Mouse (Mus musculus) small intestine, adult 2 months (tissue): ENCODE results near the gene Syne1. TPM values are rescaled to one million over a fixed set of nuclear protein-coding genes. Genes with fewer than 3 reads are reported as not detected.

Experiments used
- H3K27ac ChIP-seq: fragments of 200-500 bp; 2 replicates; pipeline ENCODE4 v1.5.1; 2012; ENCODE audit warnings: low read depth, low read length, control low read depth, inconsistent platforms; ENCODE audit not compliant: insufficient read depth
- H3K27me3 ChIP-seq: fragments of 200-500 bp; 2 replicates; pipeline ENCODE4 v1.6.1; 2012; ENCODE audit warnings: mild to moderate bottlenecking, moderate library complexity, low read length, inconsistent platforms; ENCODE audit not compliant: control insufficient read depth, insufficient read depth
- H3K36me3 ChIP-seq: fragments of 200-500 bp; 2 replicates; pipeline ENCODE4 v1.6.1; 2012; ENCODE audit warnings: mild to moderate bottlenecking, low read length, control low read depth, inconsistent platforms; ENCODE audit not compliant: control insufficient read depth, insufficient read depth
- H3K4me1 ChIP-seq: fragments of 200-500 bp; 2 replicates; pipeline ENCODE4 v1.6.1; 2012; ENCODE audit warnings: low read length, inconsistent platforms, mixed read lengths; ENCODE audit not compliant: control insufficient read depth, insufficient read depth, insufficient read length
- H3K4me3 ChIP-seq: fragments of 200-500 bp; 2 replicates; pipeline ENCODE4 v1.5.1; 2012; ENCODE audit warnings: low read depth, mild to moderate bottlenecking, control low read depth, inconsistent platforms, low read length, moderate library complexity
- CTCF ChIP-seq: fragments of 200-500 bp; IDR thresholded peaks from 2 replicates; pipeline ENCODE4 v1.5.1; 2012; ENCODE audit warnings: low read depth, mild to moderate bottlenecking, control low read depth, inconsistent platforms, low read length, moderate library complexity, mixed read lengths; ENCODE audit not compliant: insufficient replicate concordance, insufficient read length; ENCODE audit errors: extremely low read depth
- POLR2A ChIP-seq: fragments of 200-500 bp; IDR thresholded peaks from 2 replicates; pipeline ENCODE4 v1.6.1; 2012; ENCODE audit warnings: low read depth, mild to moderate bottlenecking, control low read depth, inconsistent platforms, low read length, moderate library complexity
- WGBS: fragments of 180-500 bp; shearing (Covaris S2); methylation state at CpG from one replicate; pipeline ENCODE4 v1.1.7; 2018; 5-methylcytosine and 5-hydroxymethylcytosine counted together
- polyA plus RNA-seq: library from polyadenylated mRNA; depleted of rRNA; stranded (reverse); fragments of >200 nt; gene quantifications from 2 replicates; pipeline ENCODE4 v1.2.3, GENCODE M21; 2012

Syne1 gene
- polyA plus RNA-seq, 1 experiment = 10.0 TPM

DNA sequence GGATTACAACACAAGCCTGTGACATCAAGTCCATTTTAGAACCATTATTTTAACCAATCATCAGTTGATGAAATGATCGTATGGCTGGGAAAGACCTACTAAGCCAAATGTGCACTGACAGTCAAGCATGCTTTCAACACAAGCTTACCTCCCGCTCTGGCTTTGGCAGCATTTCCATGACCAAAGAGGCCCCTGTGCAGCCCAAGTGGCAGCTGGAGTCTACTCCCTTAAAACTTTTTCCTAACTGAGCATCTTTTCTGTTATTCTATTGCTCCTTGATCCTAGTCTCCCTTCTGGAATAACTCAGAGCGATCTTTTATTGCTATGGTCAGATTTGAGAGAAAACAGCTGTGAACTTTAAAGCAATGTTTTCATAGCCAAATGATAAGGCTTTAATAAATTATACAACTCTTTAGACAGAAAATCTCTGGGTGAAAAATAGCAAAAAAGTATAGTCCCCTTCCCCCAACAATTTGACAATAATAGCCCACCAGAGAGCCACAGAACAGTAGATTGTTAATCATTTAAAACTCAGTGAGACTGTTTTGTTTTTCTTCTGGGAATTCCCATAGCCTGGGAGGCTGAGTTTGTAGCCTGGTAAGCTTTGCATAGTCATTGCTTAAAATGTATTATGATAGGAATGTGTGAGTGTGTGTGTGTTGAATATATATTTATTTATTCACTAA lies 411.9 kb downstream of the Syne1 start:
- Histone ChIP-seq H3K36me3 (peaks cover 5% of the 10 kb centered on the region), H3K27me3 (no peaks in the 10 kb centered on the region), H3K27ac (no peak overlapping the region), H3K4me3 (no peak overlapping the region), H3K4me1 (no peaks in the 10 kb centered on the region)
- WGBS = 84% methylated on average over 3 of the region's 3 CpGs
- TF ChIP-seq CTCF = no peak
- TF ChIP-seq POLR2A = no peak

DNA sequence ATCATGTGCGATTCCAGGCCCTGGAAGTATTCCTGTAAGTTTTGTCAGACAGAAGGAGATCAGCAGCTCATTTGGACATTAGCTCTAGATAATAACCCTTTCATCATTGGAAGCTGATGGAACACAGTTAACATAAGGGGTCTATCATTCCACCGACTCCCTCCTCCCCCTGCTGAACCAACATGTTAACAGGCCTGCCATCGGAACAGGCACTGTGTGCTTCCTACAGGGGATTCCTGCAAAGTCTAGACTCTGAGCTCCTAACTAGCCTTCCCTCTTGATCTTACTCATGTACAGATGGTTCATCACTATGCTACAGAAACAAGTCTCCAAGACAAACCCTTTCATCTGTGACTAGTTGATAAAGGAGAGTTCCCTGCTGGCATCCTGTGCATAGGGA lies 419.2 kb downstream of the Syne1 start:
- Histone ChIP-seq H3K36me3 (0 out of 2 replicates have a peak, but pooled peaks cover 2% of the 10 kb centered on the region), H3K4me3 (no peak overlapping the region), H3K27ac (no peak overlapping the region), H3K4me1 (no peaks in the 10 kb centered on the region), H3K27me3 (no peaks in the 10 kb centered on the region)
- no peak for TF ChIP-seq CTCF
- TF ChIP-seq POLR2A = no peak
- 92% methylated on average over 3 of the region's 3 CpGs for WGBS

DNA sequence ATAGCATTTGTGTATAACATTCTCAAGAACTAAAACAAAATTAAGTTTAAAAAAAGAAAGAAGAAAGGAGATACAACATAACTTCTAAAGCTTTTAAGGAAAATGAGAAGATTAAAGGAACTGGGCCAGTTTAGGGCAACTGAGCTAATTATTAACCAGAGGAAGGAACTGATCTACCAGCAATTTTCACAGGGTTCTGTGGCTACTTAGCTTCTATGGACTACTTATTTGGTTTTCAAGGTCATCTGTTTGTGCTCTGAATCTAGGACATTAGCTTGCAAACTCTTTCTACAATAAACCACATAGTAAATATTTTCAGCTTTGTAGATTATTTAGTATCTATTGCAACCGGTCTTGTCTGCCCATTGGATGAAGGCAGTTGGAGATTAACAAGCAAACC lies 420.8 kb downstream of the Syne1 start:
- Histone ChIP-seq H3K4me3 (no peak overlapping the region), H3K27me3 (no peaks in the 10 kb centered on the region), H3K4me1 (no peaks in the 10 kb centered on the region), H3K27ac (no peak overlapping the region), H3K36me3 (peaks cover 2% of the 10 kb centered on the region)
- 15% methylated on average over 1 of the region's 1 CpGs for WGBS
- TF ChIP-seq POLR2A = no peak
- TF ChIP-seq CTCF = no peak

DNA sequence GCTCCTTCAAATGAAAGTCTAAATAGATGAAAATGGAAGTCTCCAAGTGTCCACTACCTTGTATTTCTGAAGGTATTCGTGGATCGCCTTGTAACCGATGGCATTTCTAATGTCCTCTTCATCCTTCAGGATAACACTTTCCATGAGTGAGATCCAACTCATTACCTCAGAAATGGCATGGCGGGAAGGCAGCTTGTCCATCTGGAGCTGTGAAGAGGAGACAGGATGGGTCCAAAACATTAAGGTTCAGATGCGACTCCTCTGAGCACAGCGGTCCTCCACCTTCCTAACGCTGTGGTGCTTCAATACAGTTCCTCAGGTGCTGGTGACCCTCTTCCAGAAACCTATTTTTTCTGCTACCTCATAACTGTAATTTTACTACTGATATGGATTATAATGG lies 426.5 kb downstream of the Syne1 start:
- WGBS = 96% methylated on average over 7 of the region's 7 CpGs
- TF ChIP-seq CTCF = no peak
- TF ChIP-seq POLR2A = no peak
- H3K36me3 ChIP-seq = peaks cover 6% of the 10 kb centered on the region
- H3K27me3 ChIP-seq = no peaks in the 10 kb centered on the region
- H3K27ac ChIP-seq = no peak overlapping the region
- H3K4me1 ChIP-seq = no peaks in the 10 kb centered on the region
- no peak overlapping the region for H3K4me3 ChIP-seq

DNA sequence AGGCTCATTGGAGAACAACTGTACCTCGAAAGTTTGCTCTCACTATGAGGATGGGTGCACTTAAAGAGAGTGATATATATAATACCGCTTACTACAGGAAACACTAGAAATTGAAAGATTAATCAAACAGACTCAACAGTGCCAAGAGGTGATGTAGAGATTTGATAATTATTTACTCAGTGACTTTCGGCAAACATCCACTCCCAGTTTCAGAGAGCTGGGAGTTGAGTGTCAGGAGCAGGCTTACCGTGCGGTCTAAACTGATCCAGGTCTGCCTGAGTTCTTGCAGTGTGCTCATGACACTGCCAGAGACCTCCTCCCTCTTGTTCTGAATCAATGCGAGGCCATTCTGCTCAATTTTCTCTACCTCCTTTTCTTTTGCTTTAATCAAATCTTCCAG lies 434.6 kb downstream of the Syne1 start:
- no peak overlapping the region for H3K4me3 ChIP-seq
- H3K4me1 ChIP-seq = no peaks in the 10 kb centered on the region
- TF ChIP-seq CTCF (no peak), POLR2A (no peak)
- H3K27ac ChIP-seq = no peak overlapping the region
- H3K27me3 ChIP-seq = no peaks in the 10 kb centered on the region
- WGBS = 29% methylated on average over 6 of the region's 6 CpGs
- H3K36me3 ChIP-seq = peaks cover 6% of the 10 kb centered on the region; the same call in 1 of the 2 replicates

DNA sequence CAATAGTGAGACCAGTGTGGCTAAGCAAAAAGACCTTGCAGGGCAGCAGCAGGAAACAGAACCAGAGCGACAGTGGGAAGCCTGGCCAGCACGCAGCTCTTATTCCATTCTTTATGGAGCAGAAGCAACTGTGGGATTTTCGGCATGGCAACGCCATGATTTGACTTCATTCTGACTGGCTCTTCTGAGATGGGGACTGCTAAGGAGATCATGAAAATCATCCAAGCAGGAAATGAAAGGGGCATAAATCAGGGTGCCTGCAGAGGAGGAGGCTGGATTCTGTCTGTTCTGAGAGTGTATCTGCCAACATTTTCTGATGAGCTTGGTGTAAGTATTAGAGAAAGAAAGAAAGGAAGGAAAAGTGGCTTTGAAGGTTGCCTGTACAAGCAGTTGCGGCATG lies 435.1 kb downstream of the Syne1 start:
- 75% methylated on average over 5 of the region's 5 CpGs for WGBS
- Histone ChIP-seq H3K4me1 (no peaks in the 10 kb centered on the region), H3K36me3 (peaks cover 6% of the 10 kb centered on the region; the same call in 1 of the 2 replicates), H3K27me3 (no peaks in the 10 kb centered on the region), H3K27ac (no peak overlapping the region), H3K4me3 (no peak overlapping the region)
- no peak for TF ChIP-seq POLR2A
- TF ChIP-seq CTCF = no peak

DNA sequence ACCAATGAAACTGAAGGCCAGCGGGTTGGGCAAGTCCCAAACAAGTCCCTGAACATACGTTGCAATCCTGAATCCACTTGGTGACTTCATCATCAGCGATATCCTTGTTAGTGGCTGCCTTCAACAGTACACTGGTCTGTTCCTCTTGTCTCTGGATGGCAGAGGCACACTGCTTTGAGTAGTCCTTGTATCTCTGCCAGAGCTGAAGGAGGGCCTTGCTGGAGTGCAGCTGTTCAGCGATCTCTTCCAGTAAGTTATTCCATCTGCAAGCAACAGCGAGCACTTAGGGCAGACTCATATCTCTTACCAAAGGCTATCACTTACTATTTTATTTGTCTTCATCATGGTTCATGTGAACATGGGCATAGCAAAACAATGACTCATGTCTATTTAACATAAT lies 440.5 kb downstream of the Syne1 start:
- TF ChIP-seq CTCF (no peak), POLR2A (no peak)
- Histone ChIP-seq H3K27ac (no peak overlapping the region), H3K27me3 (no peaks in the 10 kb centered on the region; the same call in 1 of the 2 replicates), H3K36me3 (peaks cover 5% of the 10 kb centered on the region), H3K4me3 (no peak overlapping the region), H3K4me1 (no peaks in the 10 kb centered on the region)
- WGBS = 78% methylated on average over 5 of the region's 5 CpGs
